Mouse (Mus musculus) lung, postnatal 0 days (tissue): Measurements from ENCODE around the gene Kcnn3.

Experiments used
- CTCF ChIP-seq: IDR thresholded peaks from 2 replicates; pipeline ENCODE4 v1.5.1; 2016; ENCODE audit warnings: antibody characterized with exemption, mild to moderate bottlenecking
- EP300 ChIP-seq: IDR thresholded peaks from 2 replicates; pipeline ENCODE4 v1.6.1; 2016; ENCODE audit warnings: antibody characterized with exemption, mild to moderate bottlenecking, control low read depth

- no peak for TF ChIP-seq CTCF
- no peak for TF ChIP-seq EP300
Measured at GRCm38 (mm10) chr3:89486111-89486510, 33.9 kb upstream of the Kcnn3 start.
